Comparison of ENCODE assay signal across 21 mouse cellular contexts in the genomic region with DNA sequence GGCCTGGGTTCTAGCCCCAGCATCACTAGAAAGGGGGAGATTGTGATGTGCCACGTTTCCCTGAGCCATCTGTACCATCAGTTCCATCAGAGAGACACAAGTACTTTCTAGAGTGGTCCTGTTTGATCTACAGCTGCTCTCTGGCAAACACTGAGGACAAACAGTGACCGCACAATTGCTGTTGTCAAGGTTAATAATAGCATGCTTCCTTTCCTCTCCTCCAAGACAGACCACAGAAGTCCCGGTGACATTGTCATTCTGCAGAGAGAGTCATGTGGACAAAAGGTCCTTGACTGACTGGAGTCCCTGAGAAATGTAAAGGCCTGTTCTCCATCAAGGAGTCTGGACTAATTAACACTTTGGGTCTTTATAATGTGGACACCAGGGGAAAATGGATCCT.
DNase-seq lines count a peak whose midpoint lies in the region; ATAC-seq lines count a peak whose summit lies in the region.
"Had no signal": no experiment of that assay in that cellular context is flagged by ENCODE, and none has a peak within 500 bp of the region (broad histone marks: within the 10 kb centered on the region; RNA-seq: fewer than 3 reads in every experiment).

No protein-coding gene starts in this region.

- no peaks in the 10 kb centered on the region for H3K9me3 ChIP-seq in megakaryocyte, embryonic 14.5 days
- H3K9me3 ChIP-seq: embryonic facial prominence, embryonic 15.5 days; forebrain, embryonic 10.5 days; hindbrain, embryonic 12.5 days had no signal

- no peak for ATAC-seq in megakaryocyte, adult 5-6 weeks (ENCODE audit: poor library complexity, severe bottlenecking)
- ATAC-seq in hematopoietic stem cell, adult 5-6 weeks (replicated peaks in 1 of 2; ENCODE audit: insufficient read depth in 1 of 2, low FRiP score in 2 of 2, low TSS enrichment in 1 of 2, low read depth in 1 of 2, poor library complexity in 2 of 2, severe bottlenecking in 2 of 2): peak; percentile 60 to 76
- ATAC-seq: forebrain, embryonic 14.5 days; hindbrain, embryonic 16.5 days; inflammation-experienced regulatory T-cells, adult 6 months; intestine, postnatal 0 days had no signal

- H3K36me3 ChIP-seq in megakaryocyte, embryonic 14.5 days (replicated peaks; ENCODE audit: low read length): no peaks in the 10 kb centered on the region
- H3K36me3 ChIP-seq: embryonic facial prominence, embryonic 15.5 days; forebrain, embryonic 10.5 days; hindbrain, embryonic 12.5 days had no signal

- H3K4me3 ChIP-seq in megakaryocyte, embryonic 14.5 days (replicated peaks): peak overlapping the region; percentile 78
- H3K4me3 ChIP-seq: embryonic facial prominence, embryonic 15.5 days; erythroblast, embryonic 14.5 days; forebrain, embryonic 10.5 days; hindbrain, embryonic 12.5 days had no signal

- H3K4me1 ChIP-seq in megakaryocyte, embryonic 14.5 days: peaks cover 30% of the 10 kb centered on the region

- no peaks in the 10 kb centered on the region for H3K27me3 ChIP-seq in megakaryocyte, embryonic 14.5 days (replicated peaks)
- H3K27me3 ChIP-seq: CH12.LX; embryonic facial prominence, embryonic 15.5 days; hindbrain, embryonic 12.5 days had no signal

- peak; percentile 8 for DNase-seq in adrenal gland, adult 2 months
- no peak for DNase-seq in adrenal gland, postnatal 10 days
- no peak for DNase-seq in gastrocnemius, postnatal 10 days
- no peak for DNase-seq in MN1 (ENCODE audit: low spot score)
- DNase-seq: adrenal gland, postnatal 14 days; cerebellum, adult 18-20 months; cerebellum, adult 9-11 months; embryo, embryonic 11 days; heart, postnatal 14 days had no signal
